Mouse (Mus musculus) megakaryocyte-erythroid progenitor cell, adult 5-6 weeks (primary cell): Measurements from ENCODE around the gene Meis2. TPM values are rescaled to one million over a fixed set of nuclear protein-coding genes. Genes with fewer than 3 reads are reported as not detected.

Source experiments
- ATAC-seq: replicated peaks from 2 replicates; pipeline ENCODE4 v1.8.0; 2016; ENCODE audit warnings: mild to moderate bottlenecking, inconsistent platforms; ENCODE audit not compliant: severe bottlenecking, poor library complexity, low FRiP score, low TSS enrichment
- total RNA-seq, 2 experiments: library from RNA; stranded (forward) in 1 of 2; stranded (reverse) in 1 of 2; fragments of 200-1000, 215-1000 nt in 1 of 2; fragments of >200 nt in 1 of 2; fragmentation: Nextera tagmentation in 1 of 2; gene quantifications; 2 replicates each; pipeline ENCODE4 v1.2.3; 2014 to 2017

Gene Meis2
- total RNA-seq, 2 experiments from 2014 or later, result not detected

DNA sequence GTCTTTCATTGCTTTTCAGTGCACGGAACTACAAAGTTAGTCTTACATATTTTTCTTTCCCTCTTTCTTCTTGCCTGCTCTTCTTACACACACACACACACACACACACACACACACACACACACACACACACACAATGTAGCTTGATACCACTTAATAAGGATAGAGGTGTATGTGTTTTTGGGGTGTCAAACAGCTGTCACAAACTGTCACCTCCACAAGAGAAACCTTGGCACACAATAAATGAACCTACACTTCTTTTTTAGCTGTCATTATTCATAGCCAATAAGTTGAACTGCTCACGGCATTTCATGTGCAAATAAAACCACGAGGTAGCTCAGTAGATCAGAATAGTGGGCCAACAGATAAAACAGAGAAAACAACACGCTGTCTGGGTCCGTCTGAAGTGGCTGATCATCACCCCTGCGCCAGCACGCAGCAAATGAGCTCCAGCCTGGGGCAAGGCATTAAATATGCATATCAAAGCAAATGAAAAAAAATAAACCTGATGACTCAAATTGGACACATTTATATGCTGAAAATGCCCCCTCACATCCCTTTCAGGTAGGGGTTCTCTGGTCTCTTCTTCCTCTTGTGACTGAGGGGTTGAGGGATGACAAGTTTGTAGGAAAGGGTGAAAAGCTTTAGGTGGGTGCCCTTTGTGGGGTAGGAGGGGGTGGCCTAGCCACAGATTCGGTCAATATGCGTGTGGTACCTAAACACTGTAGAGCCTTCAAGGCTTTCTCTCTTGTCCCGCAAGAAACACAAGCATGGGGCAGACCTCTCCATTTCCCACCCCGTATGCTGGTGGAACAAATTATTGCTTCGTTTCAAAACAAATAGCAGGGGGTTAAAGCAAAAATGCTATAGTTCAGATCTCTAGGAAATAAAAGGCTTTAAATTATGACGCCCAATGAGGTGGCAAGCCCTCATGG lies 9.7 kb downstream of the Meis2 start:
- no peak for ATAC-seq

DNA sequence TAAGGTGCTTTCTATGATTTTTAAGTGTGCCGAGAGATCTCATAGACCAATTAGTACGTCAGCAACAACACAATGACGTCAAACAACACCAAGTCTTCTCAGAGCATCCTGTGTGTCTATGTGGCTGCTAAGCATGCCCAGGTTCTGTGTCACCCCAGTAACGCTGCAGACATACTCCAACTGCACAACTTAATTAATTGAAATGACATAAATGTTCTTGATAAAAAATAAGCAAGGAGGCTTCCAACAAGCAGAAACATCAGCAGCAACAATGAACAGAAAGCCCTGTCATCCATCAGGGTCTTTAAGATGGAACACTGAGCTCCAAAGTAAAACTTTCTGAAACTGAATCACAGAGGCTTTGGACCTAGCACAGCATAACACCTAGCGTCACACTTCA lies 11.7 kb downstream of the Meis2 start:
- ATAC-seq, result no peak

DNA sequence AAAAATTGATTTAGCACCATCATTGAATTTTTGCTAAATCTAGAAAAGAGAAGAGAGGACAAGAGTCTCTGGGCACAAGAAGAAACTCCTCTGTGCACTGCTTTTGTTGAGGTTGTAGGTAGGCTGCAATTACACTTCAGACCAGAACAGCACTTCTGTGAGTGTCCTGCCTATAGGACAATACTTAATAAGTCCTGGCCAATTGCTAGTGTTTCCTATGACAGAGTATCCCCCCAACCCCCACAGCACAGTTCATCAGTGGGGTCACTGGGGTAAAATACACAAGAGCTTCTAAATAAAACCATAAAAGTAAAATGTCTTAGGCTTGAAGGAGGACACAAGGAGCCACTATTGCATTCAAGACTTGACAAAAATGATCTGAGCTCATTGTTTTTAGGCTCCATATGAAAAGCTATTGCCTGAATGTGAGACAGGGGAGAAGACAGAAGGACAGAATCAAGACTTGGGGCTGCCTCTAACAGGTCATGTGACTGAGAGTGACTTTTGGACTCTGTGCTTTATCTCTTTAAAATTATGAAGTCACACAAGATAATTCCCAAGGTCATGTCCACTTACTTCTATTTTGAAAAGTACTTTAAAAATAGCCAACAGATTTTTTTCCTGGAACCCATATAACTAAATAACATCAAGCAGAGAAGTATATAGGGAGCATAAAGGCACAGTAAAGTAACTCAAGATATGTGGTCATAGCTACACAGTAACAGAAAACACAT lies 12.8 kb downstream of the Meis2 start:
- no peak for ATAC-seq

DNA sequence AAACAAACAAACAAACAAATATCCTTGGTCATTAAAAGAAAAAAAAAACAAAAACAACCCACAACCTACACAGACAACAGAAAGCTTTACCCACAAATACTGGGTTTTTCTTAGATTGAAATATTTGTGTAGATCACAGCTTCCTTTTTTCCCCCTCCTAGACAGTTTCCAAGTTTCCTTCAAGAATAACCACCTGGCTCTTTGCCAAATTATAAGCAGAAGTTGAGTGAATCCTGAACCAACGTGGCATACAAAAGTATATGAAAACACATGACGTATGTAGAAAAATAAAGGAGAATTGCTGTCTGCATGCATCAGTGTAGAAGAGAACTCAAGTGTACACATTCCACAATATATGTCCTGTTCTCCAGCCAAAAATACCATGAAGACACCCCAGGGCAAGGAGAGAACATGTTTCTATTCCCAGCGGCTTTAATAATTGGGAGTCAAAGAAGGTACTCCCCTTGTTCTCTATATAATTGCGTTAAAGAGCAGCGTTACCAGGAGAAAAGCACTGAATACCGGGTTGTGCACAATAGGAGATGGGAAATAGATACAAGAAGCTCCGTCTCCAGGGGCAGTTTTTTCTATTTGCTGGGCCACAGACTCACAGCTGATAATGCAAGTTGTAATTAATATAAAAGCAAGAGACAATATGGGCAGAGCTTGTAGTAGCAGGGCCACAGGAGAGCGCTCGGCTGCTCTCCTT lies 13.6 kb downstream of the Meis2 start:
- ATAC-seq, result no peak

DNA sequence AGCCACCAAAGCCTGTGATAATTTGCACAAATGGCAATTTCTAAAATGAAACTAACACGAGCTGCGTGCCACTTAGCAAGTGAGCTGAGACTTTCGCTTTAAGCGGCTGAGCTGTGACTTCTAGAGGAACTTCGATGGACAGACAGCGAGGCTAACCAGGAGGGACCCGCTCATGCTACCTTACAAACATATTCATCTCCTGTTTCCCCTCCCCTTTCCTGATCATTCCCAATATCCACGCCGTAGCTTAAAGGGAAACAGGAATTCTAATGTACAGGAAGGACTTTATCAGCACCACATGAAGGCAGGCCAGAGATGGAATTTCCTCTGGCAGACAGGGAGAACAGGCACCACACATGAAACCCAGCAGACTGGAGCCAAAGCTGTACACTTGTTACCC lies 15.9 kb downstream of the Meis2 start:
- no peak for ATAC-seq

DNA sequence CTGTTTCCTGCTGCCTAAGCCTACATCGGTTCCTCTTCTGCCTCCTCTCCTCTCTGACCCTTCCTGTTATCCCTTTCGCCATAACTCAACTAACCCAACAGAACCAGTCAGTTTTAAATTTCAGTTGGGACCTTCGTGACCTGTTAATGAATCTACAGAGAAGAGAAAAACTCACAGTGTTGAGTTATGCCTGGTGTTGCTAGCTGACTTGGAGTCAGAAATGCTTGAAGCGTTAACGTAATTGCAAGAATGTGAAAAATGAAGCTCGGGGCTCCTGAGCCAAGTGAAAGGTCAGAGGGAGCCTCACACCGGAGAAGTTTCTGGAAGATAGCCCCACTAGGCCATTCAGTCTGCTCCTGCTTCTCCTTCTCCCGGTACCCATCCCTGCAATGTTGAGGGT lies 18.3 kb downstream of the Meis2 start:
- ATAC-seq, result no peak

DNA sequence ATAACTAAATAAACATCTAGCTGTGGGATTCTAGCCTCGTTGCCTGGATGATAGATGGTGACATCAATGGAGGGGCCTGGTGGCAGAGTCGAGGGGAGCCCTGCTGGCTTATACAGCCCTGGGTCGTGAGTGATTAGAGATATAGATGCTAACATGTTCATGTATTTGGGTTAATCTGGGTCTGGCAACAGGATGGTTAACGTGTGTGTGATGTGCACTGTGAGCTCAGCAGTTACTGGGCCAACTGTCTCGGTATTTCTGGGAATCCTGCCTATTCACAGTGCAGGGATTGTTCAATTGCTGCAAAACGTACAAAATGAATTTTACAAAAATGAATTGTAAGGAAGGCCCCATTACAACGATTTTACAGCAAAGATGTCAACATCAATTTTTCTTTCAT lies 20.6 kb downstream of the Meis2 start:
- no peak for ATAC-seq

GRCm38 (mm10) chr2:116042934-116043698 lies 22.5 kb downstream of the Meis2 start:
- no peak for ATAC-seq

DNA sequence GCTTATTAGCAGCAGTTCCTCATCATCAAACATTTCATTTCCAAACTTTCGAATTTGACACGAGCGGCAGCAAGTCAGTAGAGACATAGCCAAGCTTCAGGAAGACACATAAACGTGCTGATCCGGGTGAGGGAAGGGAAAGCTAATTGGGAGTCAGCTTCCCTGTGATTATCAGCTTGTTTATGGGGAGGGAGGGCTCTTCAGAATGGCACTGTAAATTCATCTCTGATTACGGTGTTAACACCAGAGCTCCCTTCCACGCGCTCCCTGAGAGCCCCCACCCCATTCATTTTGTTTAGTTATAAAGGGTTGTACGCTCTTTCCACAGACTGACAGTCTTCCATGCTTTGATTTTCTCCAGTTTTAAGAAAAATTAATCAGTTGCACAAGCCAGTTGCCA lies 23.2 kb downstream of the Meis2 start:
- no peak for ATAC-seq

- no peak for ATAC-seq
These were observed 23.9 kb downstream of the Meis2 start for GRCm38 (mm10) chr2:116041683-116042262.

- no peak for ATAC-seq
These were observed 30.3 kb downstream of the Meis2 start for GRCm38 (mm10) chr2:116035345-116035744.

DNA sequence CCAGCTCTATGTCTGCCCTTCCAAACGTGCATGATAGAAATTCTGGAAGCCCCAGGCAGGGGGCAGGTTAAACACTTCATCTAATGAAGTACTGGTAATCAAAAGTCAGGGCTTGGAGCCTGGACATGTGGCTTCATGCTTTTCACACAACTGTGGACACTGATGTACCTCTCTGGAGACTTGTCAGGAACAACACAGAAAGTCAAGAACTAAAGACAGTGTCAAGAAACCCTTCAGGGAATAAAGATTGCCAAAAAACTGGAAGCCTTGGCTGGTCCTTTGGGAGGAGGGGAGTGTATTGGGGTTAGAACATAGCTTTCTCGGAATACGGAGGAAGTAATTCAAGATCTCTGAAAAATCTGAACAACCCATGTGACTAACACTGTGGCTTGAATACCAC lies 37.5 kb downstream of the Meis2 start:
- ATAC-seq, result no peak

DNA sequence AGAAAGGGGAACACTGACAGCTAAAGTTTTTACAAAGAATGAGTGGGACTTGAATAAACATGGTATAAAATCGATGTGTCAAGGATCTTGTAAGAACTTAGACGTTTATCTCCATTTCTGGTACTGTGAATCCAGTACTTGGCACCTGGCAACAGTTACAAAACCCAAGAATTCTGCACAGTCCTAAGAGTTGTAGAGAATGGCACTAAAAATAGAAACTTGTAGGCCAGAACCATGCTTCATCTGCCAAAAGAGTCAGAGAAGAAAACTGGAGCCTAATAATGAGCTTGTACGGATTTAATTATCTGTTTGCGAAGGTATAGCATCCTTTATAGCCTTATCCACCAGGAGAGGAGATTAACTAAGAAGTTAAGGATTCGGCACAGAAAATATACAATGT lies 42.8 kb downstream of the Meis2 start:
- no peak for ATAC-seq

GRCm38 (mm10) chr2:116021931-116022330 lies 43.7 kb downstream of the Meis2 start:
- ATAC-seq, result no peak

- ATAC-seq, result no peak
These were observed 44.6 kb downstream of the Meis2 start for GRCm38 (mm10) chr2:116021046-116021445.

DNA sequence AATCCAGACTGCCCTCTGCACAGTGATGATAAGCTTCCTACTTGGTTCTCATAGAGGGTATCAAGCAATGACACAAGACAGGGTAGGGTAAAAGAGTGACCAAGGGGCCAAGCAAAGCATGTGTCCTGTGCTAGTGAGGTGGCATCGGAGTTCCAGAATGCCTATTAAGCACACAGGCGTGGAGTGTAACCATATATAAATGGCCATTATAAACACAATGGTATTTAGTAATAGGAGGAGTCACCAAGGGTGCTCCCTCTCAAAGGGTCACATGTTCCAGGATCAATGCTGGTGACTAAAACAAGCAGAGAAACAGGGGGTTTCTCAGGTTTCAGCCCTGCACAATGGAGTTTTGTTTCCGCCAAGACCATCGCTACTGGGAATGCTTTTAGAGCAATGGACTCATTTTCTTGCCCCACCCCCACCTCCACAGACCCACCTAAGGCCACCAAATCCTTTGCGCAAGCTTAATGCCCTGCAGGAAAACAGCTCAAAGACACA lies 45.1 kb downstream of the Meis2 start:
- ATAC-seq, result no peak

GRCm38 (mm10) chr2:116019959-116020358 lies 45.7 kb downstream of the Meis2 start:
- ATAC-seq, result no peak

- no peak for ATAC-seq
These were observed 46.2 kb downstream of the Meis2 start for GRCm38 (mm10) chr2:116019466-116019794.
